In genomic region chr9:72133089-72133771, GRCm38 (mm10) we compare ENCODE assay signal across 1 mouse cellular context.
A peak's percentile ranks its signal among the peaks of the same experiment; 100 is the strongest.
TF ChIP-seq lines count a peak whose summit lies in the region.

No protein-coding gene starts in this region.

TF ChIP-seq in CH12.LX, 34 proteins besides CTCF, POLR2A, EP300 and RAD21 (continued from another document):
- peak; percentile 4; the same call in 1 of the 2 replicates for TF ChIP-seq ETS1 (conservative IDR thresholded peaks at IDR 0.05; ENCODE audit: low read depth, low read length)
- no peak for TF ChIP-seq ZKSCAN1 (IDR thresholded peaks at IDR 0.05; ENCODE audit: borderline replicate concordance, low read depth, low read length)
- no peak for TF ChIP-seq ZNF384 (IDR thresholded peaks at IDR 0.05; ENCODE audit: low read depth, low read length)
- 0 out of 2 replicates have a peak, but pooled peaks have one; percentile 9 for TF ChIP-seq TBP (conservative IDR thresholded peaks at IDR 0.05; ENCODE audit: low read depth, low read length)
- peak; percentile 83 for TF ChIP-seq NRF1 (IDR thresholded peaks at IDR 0.05; ENCODE audit: low read depth, low read length)
- peak; percentile 60 for TF ChIP-seq CHD2 (IDR thresholded peaks at IDR 0.05; ENCODE audit: low read length)
- TF ChIP-seq TCF12 (IDR thresholded peaks at IDR 0.05; ENCODE audit: low read depth, low read length), result no peak; the same call in none of the 2 replicates
- TF ChIP-seq NELFE (IDR thresholded peaks at IDR 0.05; ENCODE audit: low read depth, low read length), result peak; percentile 62
- peak; percentile 94 for TF ChIP-seq MAX (IDR thresholded peaks at IDR 0.05; ENCODE audit: low read length)
- no peak for TF ChIP-seq USF1 (IDR thresholded peaks at IDR 0.05; ENCODE audit: low read depth, low read length)
- no peak for TF ChIP-seq GABPA (IDR thresholded peaks at IDR 0.05; ENCODE audit: insufficient replicate concordance, low read depth, low read length)
- TF ChIP-seq SMC3 (IDR thresholded peaks at IDR 0.05; ENCODE audit: low read depth, low read length), result no peak
- TF ChIP-seq MEF2A (IDR thresholded peaks at IDR 0.05; ENCODE audit: borderline replicate concordance, low read depth, low read length), result peak; percentile 8; the same call in 1 of the 2 replicates
- TF ChIP-seq MXI1 (IDR thresholded peaks at IDR 0.05; ENCODE audit: low read depth, low read length), result peak; percentile 57
TF ChIP-seq in CH12.LX: peak in this region for 19.
